Mouse (Mus musculus) testis, adult 2 months (tissue): ENCODE measurements around the gene Uts2.

ENCODE experiments used
- CTCF ChIP-seq: fragments of 200-500 bp; IDR thresholded peaks from 2 replicates; pipeline ENCODE4 v1.5.1; 2012; ENCODE audit warnings: low read depth, mild to moderate bottlenecking, inconsistent platforms, low read length, moderate library complexity; ENCODE audit not compliant: control insufficient read depth, insufficient read depth, insufficient replicate concordance
- POLR2A ChIP-seq: fragments of 200-500 bp; IDR thresholded peaks from 2 replicates; pipeline ENCODE4 v1.6.1; 2012; ENCODE audit warnings: low read depth, mild to moderate bottlenecking, inconsistent platforms, low read length, moderate library complexity; ENCODE audit not compliant: control insufficient read depth

- TF ChIP-seq POLR2A: no peak
- TF ChIP-seq CTCF: no peak
Measured at GRCm38 (mm10) chr4:151046524-151046923, 49.6 kb downstream of the Uts2 start.
